Comparison of ENCODE assay signal across 12 mouse cellular contexts in the genomic region with DNA sequence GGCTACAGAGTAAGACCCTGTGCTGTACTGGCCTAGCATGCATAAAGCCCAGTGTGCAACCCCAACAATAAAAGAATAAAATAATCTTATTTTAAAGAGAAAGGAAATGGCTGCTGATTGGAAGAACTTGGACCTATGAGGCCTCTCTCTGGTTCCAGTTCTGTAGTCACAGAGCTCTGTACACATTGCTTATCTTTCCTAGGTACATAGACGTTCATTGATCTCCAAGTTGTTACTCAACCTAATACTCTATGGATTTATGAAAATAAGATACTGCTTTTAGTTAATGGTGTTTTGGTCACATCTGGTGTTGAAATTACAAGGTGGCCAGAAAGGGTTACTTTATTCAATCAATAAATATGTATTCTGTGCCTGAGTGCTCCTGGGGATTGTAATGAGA. TPM values are rescaled to one million over a fixed set of nuclear protein-coding genes. Genes with fewer than 3 reads are reported as not detected.
"Had no signal": no experiment of that assay in that cellular context is flagged by ENCODE, and none has a peak within 500 bp of the region (broad histone marks: within the 10 kb centered on the region; RNA-seq: fewer than 3 reads in every experiment).

No protein-coding gene starts in this region.

- H3K4me2 ChIP-seq: limb, embryonic 12.5 days; neural tube, embryonic 12.5 days had no signal

- H3K36me3 ChIP-seq: limb, embryonic 12.5 days; midbrain, embryonic 10.5 days; neural tube, embryonic 12.5 days had no signal

- H3K9ac ChIP-seq: limb, embryonic 12.5 days; neural tube, embryonic 12.5 days had no signal

- H3K27ac ChIP-seq: layer of hippocampus, adult 2 months; limb, embryonic 12.5 days; midbrain, embryonic 10.5 days; neural tube, embryonic 12.5 days; stomach, postnatal 0 days had no signal

- DNase-seq: kidney, adult 11 months; kidney, postnatal 4 days; lung, adult 2 months; lung, postnatal 36 days; midbrain, embryonic 14.5 days had no signal

- ATAC-seq: lung, postnatal 0 days had no signal

- H3K27me3 ChIP-seq: limb, embryonic 12.5 days; neural tube, embryonic 12.5 days had no signal

- H3K4me3 ChIP-seq: layer of hippocampus, adult 2 months; limb, embryonic 12.5 days; midbrain, embryonic 10.5 days; neural tube, embryonic 12.5 days had no signal

- H3K9me3 ChIP-seq: limb, embryonic 12.5 days; midbrain, embryonic 10.5 days; neural tube, embryonic 12.5 days had no signal

RNA-seq across cellular contexts. Expression of a gene that starts 1.8 kb away (rescaled TPM):
- total RNA-seq: neutrophil, adult 5-6 weeks had no signal
